Mouse (Mus musculus) lung, embryonic 16.5 days (tissue): ENCODE results near the gene Gnai3. TPM values are rescaled to one million over a fixed set of nuclear protein-coding genes. Genes with fewer than 3 reads are reported as not detected.

Experiments used
- ATAC-seq: fragments of 200-750 bp; cut with Nextera tagmentation; 2 replicates; pipeline ENCODE4 v1.8.0; 2017; ENCODE audit warnings: low read depth, mild to moderate bottlenecking, moderate library complexity
- H3K27ac ChIP-seq: fragments of 300-500 bp; sonication (generic); 2 replicates; pipeline ENCODE4 v1.5.1; 2014; ENCODE audit warnings: mild to moderate bottlenecking, control low read depth, low read length
- H3K27me3 ChIP-seq: fragments of 300-500 bp; sonication (generic); 2 replicates; pipeline ENCODE4 v1.6.1; 2014; ENCODE audit warnings: low read depth, low read length, mixed read lengths; ENCODE audit not compliant: control insufficient read depth, insufficient read depth
- H3K36me3 ChIP-seq: fragments of 300-500 bp; sonication (generic); 2 replicates; pipeline ENCODE4 v1.6.1; 2014; ENCODE audit warnings: low read length; ENCODE audit not compliant: control insufficient read depth, insufficient read depth
- H3K4me1 ChIP-seq: fragments of 300-500 bp; sonication (generic); replicated peaks from 2 replicates; pipeline ENCODE4 v1.6.1; 2014; ENCODE audit warnings: low read length, mixed read lengths; ENCODE audit not compliant: control insufficient read depth, insufficient read depth
- H3K4me2 ChIP-seq: fragments of 300-500 bp; sonication (generic); 2 replicates; pipeline ENCODE4 v1.6.1; 2014; ENCODE audit warnings: low read depth, low read length, control low read depth
- H3K4me3 ChIP-seq: fragments of 300-500 bp; sonication (generic); 2 replicates; pipeline ENCODE4 v1.5.1; 2014; ENCODE audit warnings: mild to moderate bottlenecking, low read length, control low read depth
- H3K9ac ChIP-seq: fragments of 300-500 bp; sonication (generic); 2 replicates; pipeline ENCODE4 v1.6.1; 2014; ENCODE audit warnings: low read length, control low read depth
- H3K9me3 ChIP-seq: fragments of 300-500 bp; sonication (generic); 2 replicates; pipeline ENCODE4 v1.6.1; 2016; ENCODE audit warnings: low read length; ENCODE audit not compliant: control insufficient read depth
- WGBS: fragments of 180-500 bp; shearing (Covaris S2); extraction: QIAGEN DNeasy Blood & Tissue Kit; methylation state at CpG from one replicate; pipeline ENCODE4 v1.1.7; 2014; 5-methylcytosine and 5-hydroxymethylcytosine counted together
- polyA plus RNA-seq: library from polyadenylated mRNA; unstranded; fragments of >200 nt; fragmentation: Nextera tagmentation; extraction: Ambion mirVana; gene quantifications from 2 replicates; pipeline ENCODE4 v1.2.1, GENCODE M21; 2015

The Gnai3 gene
- 151 and 162 TPM in 2 replicates for polyA plus RNA-seq

DNA sequence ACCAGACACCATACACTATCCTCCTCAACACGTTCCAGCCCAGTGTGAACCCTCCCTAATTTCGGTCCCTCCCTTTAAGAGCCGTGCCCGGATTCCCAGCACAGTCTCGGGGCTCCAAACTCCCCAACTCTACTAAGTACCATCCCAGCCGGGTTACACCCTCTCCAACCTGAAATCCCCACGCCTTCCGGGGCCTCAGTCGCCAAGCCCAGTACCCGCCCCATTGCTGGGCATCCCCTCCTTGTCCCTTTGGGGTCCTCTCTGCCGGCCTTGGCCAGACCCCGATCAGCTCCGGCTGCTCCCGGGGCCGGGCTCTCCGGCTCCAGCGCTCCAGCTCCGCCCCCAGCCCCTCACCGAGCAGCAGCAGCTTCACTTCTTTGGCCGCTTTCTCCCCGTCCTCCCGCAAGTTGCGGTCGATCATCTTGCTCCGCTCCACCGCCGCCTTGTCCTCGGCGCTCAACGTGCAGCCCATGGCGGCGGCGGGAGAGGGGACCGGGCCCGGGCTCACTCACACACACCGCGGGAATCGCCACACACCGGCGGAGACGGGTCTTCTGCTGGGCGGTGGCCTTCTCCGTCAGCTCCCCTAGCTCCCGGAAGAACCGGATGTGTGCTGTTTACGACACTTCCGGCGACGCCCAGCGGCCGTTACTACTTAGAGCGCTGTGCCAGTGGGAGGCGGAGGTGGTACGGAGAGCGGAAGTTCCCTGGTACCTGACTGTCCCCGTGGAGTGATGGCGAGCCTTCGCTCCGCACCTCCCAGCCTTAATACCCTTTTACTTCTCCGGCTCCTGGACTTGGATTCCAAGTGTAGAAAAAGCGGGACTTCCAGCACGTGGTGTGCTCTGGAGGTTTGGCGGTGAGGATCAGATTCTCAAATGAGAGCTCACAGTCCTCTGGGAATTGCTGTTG lies at the start of gene Gnai3:
TSS of gene Gnai3 (minus strand) at position 613 of the 912 bp plus-strand sequence.
- Histone ChIP-seq H3K4me3 (peak within 1 kb of the TSS; percentile 98), H3K27ac (peak within 1 kb of the TSS; percentile 95), H3K9me3 (no peaks in the 10 kb centered on the region), H3K36me3 (no peaks in the 10 kb centered on the region), H3K9ac (peak within 1 kb of the TSS; percentile 99), H3K27me3 (no peaks in the 10 kb centered on the region), H3K4me2 (peak within 1 kb of the TSS; percentile 79), H3K4me1 (peaks cover 15% of the 10 kb centered on the region)
- WGBS = under 1% methylated on average over 61 of the region's 63 CpGs
- peak; percentile 97 for ATAC-seq

DNA sequence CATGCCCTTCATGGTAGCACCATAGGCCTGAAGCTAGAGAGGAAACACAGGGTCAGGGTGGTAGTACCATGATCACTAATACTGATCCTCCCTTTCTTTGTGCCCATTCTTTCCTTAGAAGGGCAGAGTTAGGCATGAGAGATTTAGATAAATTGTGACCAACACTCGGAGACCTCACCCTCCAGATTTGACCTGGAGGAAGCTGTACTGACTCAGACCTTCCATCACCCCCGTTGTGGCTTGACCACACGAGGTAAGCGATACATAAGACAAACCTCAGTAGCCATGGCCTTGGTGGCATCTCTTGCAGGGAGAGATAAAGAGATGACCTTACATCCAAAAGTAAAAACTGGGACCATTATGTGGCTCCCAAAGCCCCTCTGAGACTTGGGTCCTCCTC lies 49.3 kb upstream of the Gnai3 start:
- no peak for ATAC-seq
- H3K27me3 ChIP-seq = no peaks in the 10 kb centered on the region
- H3K9ac ChIP-seq = no peak overlapping the region
- no peaks in the 10 kb centered on the region for H3K9me3 ChIP-seq
- no peak overlapping the region for H3K4me3 ChIP-seq
- no peaks in the 10 kb centered on the region for H3K36me3 ChIP-seq
- H3K27ac ChIP-seq = no peak overlapping the region
- no peak overlapping the region for H3K4me2 ChIP-seq
- WGBS = 77% methylated on average over 4 of the region's 4 CpGs
- H3K4me1 ChIP-seq = peaks cover 13% of the 10 kb centered on the region

DNA sequence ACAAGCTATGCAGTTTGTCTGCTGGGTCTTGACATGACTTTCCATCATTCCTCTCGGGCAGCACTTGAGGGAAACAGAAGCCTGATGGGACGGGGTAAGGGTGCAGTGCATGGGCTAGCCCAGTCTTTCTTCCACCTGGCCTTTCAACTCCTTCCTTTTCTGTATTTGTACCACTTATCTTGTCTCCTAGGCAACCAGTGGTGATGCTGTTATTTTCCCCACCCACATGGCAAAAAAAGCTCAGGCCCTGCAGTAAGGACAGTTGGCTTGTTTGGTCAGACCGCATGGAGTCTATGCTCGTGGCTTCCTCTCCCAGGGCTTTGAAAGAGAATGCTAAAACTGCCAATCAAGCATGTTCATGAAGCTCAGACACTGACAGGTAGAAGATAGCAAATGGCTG lies 47.7 kb upstream of the Gnai3 start:
- no peaks in the 10 kb centered on the region for H3K36me3 ChIP-seq

DNA sequence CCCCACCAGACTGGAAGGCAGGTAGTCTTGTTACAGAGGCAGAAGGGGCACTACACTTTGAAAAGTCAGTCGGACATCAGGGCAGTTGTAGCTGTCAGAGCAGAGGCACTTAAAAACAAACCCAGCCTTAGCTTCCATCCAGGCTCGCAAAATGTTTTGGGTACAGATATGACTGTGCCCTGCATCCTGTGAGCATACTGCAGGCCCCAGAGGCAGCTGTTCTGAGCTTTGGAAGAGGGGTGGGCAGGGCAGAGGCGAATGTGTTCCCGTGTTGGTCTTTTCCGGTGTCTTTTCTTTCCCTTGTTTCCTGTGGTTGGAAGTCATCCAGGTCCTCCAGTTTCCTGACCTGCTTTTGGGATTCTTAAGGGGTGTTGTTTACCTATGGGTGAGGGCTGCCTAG lies 44.0 kb upstream of the Gnai3 start:
- Histone ChIP-seq H3K9ac (peak overlapping the region; percentile 46), H3K9me3 (no peaks in the 10 kb centered on the region), H3K4me3 (0 out of 2 replicates have a peak overlapping the region, but pooled peaks have one; percentile 0), H3K4me2 (peak overlapping the region; percentile 26), H3K27ac (no peak overlapping the region), H3K27me3 (0 out of 2 replicates have a peak, but pooled peaks cover 3% of the 10 kb centered on the region), H3K4me1 (peaks cover 16% of the 10 kb centered on the region), H3K36me3 (no peaks in the 10 kb centered on the region)
- ATAC-seq = no peak
- WGBS = 14% methylated on average over 5 of the region's 5 CpGs

More for the DNA sequence above, 47.7 kb upstream of the Gnai3 start:
- WGBS = 61% methylated on average over 4 of the region's 4 CpGs
- no peaks in the 10 kb centered on the region for H3K27me3 ChIP-seq
- no peak overlapping the region for H3K4me3 ChIP-seq
- peaks cover 17% of the 10 kb centered on the region for H3K4me1 ChIP-seq
- no peak overlapping the region for H3K9ac ChIP-seq
- H3K27ac ChIP-seq = no peak overlapping the region
- ATAC-seq = no peak
- H3K9me3 ChIP-seq = no peaks in the 10 kb centered on the region
- no peak overlapping the region for H3K4me2 ChIP-seq

DNA sequence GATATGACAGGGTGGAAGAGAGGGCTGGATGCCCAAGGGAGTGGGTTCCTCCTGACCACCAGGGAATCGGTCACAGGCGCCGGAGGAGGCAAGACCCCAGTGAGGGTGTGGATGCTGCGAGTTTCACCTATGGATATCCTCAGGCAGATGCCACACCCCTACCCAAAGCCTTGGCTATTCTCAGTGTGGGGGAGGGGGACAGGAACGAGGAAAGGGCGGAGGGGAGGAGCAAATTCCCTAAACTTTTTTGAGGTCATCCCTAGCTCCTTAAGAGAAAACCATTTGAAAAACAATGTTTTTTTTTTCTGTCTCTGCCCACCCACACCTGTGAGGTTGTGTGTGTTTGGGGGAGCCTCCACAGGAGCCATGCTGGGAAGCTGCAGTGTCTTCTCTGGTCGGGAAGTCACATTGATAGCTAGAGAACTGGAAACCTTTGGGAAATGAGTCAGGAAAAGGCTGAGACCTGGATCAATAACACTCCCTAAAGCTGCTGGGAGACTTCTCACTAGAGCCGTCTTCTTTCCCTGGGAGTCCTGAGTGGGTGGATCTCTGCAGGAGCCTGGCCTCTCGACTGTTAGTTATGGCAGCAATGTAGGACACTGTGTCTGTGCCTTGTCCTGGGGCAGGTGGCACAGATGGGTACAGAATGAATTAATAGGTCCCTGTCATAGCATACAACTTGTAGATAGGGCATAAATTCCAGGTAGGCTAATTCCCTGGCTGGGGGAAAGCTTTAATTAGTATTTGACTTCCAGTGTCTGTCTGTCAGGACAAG lies 43.0 kb upstream of the Gnai3 start:
- no peak overlapping the region for H3K4me2 ChIP-seq
- no peak overlapping the region for H3K9ac ChIP-seq
- 65% methylated on average over 9 of the region's 9 CpGs for WGBS
- H3K4me1 ChIP-seq = peaks cover 16% of the 10 kb centered on the region
- no peaks in the 10 kb centered on the region for H3K9me3 ChIP-seq
- H3K27ac ChIP-seq = no peak overlapping the region
- ATAC-seq = no peak
- H3K27me3 ChIP-seq = 0 out of 2 replicates have a peak, but pooled peaks cover 3% of the 10 kb centered on the region
- no peaks in the 10 kb centered on the region for H3K36me3 ChIP-seq
- H3K4me3 ChIP-seq = no peak overlapping the region

DNA sequence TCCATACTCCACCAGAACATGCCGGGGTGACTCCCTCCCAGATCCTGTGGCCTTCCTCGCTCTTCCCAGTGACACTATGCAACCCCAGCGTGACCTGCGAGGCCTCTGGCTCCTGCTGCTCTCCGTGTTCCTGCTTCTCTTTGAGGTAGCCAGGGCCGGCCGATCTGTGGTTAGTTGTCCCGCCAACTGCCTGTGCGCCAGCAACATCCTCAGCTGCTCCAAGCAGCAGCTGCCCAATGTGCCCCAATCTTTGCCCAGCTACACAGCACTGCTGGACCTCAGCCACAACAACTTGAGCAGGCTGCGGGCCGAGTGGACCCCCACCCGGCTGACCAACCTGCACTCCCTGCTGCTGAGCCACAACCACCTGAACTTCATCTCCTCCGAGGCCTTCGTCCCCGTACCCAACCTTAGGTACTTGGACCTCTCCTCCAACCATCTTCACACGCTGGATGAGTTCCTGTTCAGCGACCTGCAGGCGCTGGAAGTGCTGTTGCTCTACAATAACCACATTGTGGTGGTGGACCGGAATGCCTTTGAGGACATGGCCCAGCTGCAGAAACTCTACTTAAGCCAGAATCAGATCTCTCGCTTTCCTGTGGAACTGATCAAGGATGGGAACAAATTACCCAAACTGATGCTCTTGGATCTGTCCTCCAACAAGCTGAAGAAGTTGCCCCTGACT lies 41.3 kb upstream of the Gnai3 start:
- 0 out of 2 replicates have a peak, but pooled peaks cover 3% of the 10 kb centered on the region for H3K27me3 ChIP-seq
- WGBS = 59% methylated on average over 20 of the region's 20 CpGs
- peak overlapping the region; percentile 94; the same call in 1 of the 2 replicates for H3K4me2 ChIP-seq
- H3K27ac ChIP-seq = no peak overlapping the region
- peaks cover 16% of the 10 kb centered on the region for H3K4me1 ChIP-seq
- H3K4me3 ChIP-seq = peak overlapping the region; percentile 55; the same call in 1 of the 2 replicates
- H3K9me3 ChIP-seq = no peaks in the 10 kb centered on the region
- 0 out of 2 replicates have a peak, but pooled peaks have one; percentile 7 for ATAC-seq
- peak overlapping the region; percentile 71 for H3K9ac ChIP-seq
- no peaks in the 10 kb centered on the region for H3K36me3 ChIP-seq

DNA sequence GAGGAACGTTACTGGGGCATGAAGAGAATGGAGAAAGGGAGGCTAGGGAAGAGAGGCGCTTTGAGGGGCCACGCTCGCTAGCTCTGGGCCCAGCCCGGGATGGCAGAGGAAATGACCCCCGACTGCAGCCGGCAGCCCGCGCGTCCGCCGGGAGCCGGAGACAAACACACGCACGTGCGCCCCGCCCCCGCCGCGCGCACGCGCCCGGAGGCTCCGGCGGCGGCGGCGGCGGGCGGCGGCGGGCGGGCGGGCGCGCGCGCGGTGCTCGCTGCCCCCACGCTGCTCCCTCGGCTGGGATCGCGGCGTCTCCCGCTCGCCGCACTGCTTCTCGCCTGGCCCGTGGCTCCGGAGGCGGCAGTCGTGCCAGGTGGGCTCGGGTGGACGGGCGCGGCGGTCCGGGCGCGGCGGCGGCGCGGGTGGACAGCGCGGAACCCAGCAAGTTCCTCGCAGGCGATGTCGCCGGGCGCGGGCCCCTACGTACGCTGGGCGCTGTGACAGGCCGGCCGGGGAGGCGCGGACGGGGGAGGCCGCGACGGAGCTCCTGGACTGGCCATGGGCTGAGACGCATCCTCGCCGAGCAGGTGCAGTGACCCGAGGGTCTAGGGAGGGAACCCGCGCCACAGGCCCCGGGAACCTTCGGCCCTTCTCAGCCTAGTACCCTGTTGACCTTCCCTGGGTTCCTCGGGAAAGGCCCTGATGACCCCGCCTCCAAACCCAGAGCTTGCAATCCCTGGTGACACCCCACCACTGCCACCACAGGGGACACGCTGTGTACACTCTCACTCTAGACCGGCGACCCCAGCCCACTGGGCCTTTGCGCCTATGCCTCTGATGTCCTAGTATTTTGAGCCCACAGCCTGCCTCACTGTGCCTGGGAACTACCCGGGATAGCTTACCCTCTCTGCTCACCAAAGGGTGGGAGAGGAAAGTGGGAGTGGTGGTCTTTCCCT lies 40.4 kb upstream of the Gnai3 start, which contains the start of gene Amigo1:
TSS of gene Amigo1 (plus strand) at position 238 of the 950 bp plus-strand sequence.
- Histone ChIP-seq H3K9ac (peak within 1 kb of the TSS; percentile 71), H3K27me3 (0 out of 2 replicates have a peak, but pooled peaks cover 3% of the 10 kb centered on the region), H3K4me1 (peaks cover 16% of the 10 kb centered on the region), H3K36me3 (no peaks in the 10 kb centered on the region), H3K4me3 (peak within 1 kb of the TSS; percentile 55), H3K27ac (no peak within 1 kb of the TSS), H3K9me3 (no peaks in the 10 kb centered on the region), H3K4me2 (peak within 1 kb of the TSS; percentile 94)
- 3% methylated on average over 44 of the region's 100 CpGs for WGBS
- peak; percentile 78 for ATAC-seq
